Mouse (Mus musculus) C2C12 (cell line): ENCODE data around the gene Fv1.

Source experiments
- CEBPB ChIP-seq: IDR thresholded peaks from one replicate; pipeline ENCODE4 v1.6.1; 2011; ENCODE audit warnings: low read depth, mild to moderate bottlenecking, control low read depth, moderate library complexity
- CTCF ChIP-seq: IDR thresholded peaks from one replicate; pipeline ENCODE4 v1.5.1; 2011; ENCODE audit not compliant: control insufficient read depth, insufficient read depth, insufficient read length
- MAX ChIP-seq: IDR thresholded peaks from one replicate; pipeline ENCODE4 v1.6.1; 2011; ENCODE audit warnings: mild to moderate bottlenecking, control low read depth
- MYOG ChIP-seq: IDR thresholded peaks from one replicate; pipeline ENCODE4 v1.6.1; 2011; ENCODE audit not compliant: control insufficient read depth, insufficient read length; ENCODE audit errors: extremely low read depth
- USF1 ChIP-seq: IDR thresholded peaks from one replicate; pipeline ENCODE4 v1.6.1; 2011; ENCODE audit warnings: low read depth, mild to moderate bottlenecking, control low read depth, moderate library complexity

DNA sequence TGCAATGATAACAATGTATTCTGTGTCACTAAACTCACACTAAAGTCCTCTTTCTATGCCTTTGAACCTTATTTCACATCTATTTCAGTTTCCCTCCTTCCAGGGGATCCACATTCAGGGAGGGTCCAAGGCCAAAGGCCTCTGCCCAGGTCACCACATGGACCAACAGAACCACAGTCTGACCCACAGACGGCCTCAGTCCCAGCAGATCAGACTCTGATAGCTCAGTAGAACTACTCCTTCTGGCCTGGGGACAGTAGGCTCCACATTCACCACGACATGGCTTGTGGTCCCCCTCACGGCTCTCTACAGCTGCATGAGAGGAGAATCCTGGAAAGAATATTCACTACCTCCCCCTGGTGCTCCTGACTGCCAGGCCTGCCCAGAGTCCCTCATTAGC is 25.9 kb upstream of the Fv1 start:
- TF ChIP-seq CTCF (no peak), MAX (no peak), CEBPB (no peak), USF1 (no peak), MYOG (no peak)
